Mouse (Mus musculus) spleen, adult 2 months (tissue): ENCODE data around the gene Sct.

Experiments
- CTCF ChIP-seq: fragments of 200-500 bp; IDR thresholded peaks from 2 replicates; pipeline ENCODE4 v1.5.1; 2011; ENCODE audit warnings: mild to moderate bottlenecking, inconsistent platforms; ENCODE audit not compliant: insufficient read depth, insufficient read length, insufficient replicate concordance; ENCODE audit errors: extremely low read depth
- POLR2A ChIP-seq: fragments of 200-500 bp; IDR thresholded peaks from 2 replicates; pipeline ENCODE4 v1.6.1; 2011; ENCODE audit warnings: low read depth, low read length, inconsistent platforms

DNA sequence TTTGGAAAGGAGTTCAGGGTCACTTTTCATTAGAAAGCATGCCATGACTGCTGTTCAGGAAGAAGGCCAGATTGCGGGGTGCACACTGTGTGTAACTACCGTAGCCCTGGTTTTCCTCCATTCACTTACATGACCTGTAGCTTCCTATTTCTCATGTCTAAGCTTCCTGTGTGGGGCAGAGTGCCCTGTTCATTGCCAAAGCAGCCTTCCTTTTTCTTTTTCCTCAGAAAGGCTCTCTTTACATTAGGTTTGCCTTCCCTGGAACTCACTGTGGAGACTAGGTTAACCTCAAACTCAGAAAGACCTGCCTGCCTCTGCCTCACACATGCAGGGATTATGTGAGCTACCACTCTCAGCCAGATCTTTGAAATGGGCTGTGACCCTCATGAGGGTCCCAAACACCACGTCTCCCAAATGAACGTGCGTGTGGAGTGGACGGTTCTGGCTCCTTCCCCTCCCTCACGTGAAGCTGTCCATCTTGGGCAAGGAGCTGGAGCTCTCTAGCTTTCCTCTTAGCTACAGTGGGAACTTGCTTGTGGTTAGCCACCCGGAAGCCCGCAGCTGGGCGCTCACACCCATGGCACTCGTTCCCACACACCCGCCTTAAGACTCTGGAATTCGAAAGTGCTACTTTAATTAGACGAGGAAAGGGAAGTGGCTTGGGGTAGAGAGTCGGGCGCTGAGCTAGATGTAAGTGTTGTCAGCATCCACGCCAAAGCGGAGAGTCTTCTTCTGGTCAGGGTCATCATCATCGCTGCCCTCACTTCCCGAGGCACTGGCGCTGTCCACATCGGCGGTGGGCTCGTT lies 10.3 kb downstream of the Sct start:
- TF ChIP-seq CTCF = no peak
- no peak for TF ChIP-seq POLR2A
